Mouse (Mus musculus): Measurements from ENCODE around the gene Ran. TPM values are rescaled to one million over a fixed set of nuclear protein-coding genes. Genes with fewer than 3 reads are reported as not detected.

Gene Ran
- total RNA-seq, 1 experiment from 2014 or later = 96.8 TPM

DNA sequence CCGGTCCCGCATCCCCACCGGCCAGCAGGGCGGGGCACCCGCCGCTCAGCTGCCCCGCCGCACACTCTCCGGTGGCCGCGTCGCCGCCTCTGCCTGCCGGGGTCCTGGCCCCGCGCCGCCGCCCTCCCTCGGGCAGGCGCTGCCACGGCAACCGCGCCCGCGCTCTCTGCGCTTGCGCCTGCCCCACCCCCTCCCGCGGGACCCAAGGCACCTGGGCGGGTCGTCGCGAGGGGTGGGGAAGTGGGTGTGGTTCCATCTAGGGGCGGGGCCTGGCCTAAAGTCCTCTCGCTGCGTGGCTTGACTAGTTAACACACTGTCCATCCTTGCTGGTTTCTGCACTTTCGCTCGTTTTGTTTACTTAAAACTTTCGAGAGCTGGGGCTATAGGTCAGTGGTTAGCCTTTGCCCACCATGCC lies 11.4 kb upstream of the Ran start, which contains the start of gene Stx2:
Gene Stx2, minus strand, starts transcription at position 163 of the 415 bp plus-strand sequence.
- ATAC-seq (replicated peaks; ENCODE audit: insufficient number of reproducible peaks, low FRiP score, low TSS enrichment, poor library complexity, severe bottlenecking) = peak; percentile 72

GRCm38 (mm10) chr5:129009577-129009976 lies 10.3 kb upstream of the Ran start:
- no peak for ATAC-seq (replicated peaks; ENCODE audit: insufficient number of reproducible peaks, low FRiP score, low TSS enrichment, poor library complexity, severe bottlenecking)

DNA sequence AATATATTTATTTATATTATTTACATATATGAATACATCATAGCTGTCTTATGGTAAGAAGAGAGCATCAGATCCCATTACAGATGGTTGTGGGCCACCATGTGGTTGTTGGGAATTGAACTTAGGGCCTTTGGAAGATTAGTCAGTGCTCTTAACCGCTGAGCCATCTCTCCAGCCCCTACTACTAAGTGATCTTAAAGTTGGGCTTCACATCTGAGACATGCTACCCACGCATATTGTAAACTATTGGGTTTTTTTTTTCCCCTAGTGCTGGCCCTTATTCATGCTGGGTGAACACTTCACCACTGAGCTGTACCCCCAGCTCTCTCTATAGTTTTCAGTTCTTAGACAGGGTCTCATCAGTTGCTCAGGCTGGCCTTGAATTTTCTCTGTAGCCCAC lies 8.9 kb upstream of the Ran start:
- no peak for ATAC-seq (replicated peaks; ENCODE audit: insufficient number of reproducible peaks, low FRiP score, low TSS enrichment, poor library complexity, severe bottlenecking)

GRCm38 (mm10) chr5:129015020-129015419 lies 4.8 kb upstream of the Ran start:
- no peak for ATAC-seq (replicated peaks; ENCODE audit: insufficient number of reproducible peaks, low FRiP score, low TSS enrichment, poor library complexity, severe bottlenecking)

DNA sequence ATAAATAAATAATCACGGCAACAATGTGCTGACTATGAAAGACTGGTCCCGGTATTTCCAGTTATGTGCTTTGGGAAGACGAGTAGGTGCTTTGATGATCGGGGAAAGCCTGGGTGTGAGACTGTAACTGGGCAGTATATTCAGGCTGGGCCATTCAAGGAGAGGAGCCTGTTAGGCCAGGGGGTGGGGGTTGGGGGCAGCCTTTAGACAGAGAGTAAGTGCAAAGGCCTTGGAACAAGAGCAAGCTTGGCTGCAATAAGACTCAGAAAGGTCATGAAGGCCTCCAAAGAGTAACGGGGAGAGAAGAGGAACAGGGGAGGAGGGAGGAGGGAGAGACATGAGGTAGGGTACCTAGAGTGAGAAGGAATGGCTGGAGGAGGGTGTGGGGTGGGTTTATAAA lies 4.3 kb upstream of the Ran start:
- ATAC-seq (replicated peaks; ENCODE audit: insufficient number of reproducible peaks, low FRiP score, low TSS enrichment, poor library complexity, severe bottlenecking) = no peak

- ATAC-seq (replicated peaks; ENCODE audit: insufficient number of reproducible peaks, low FRiP score, low TSS enrichment, poor library complexity, severe bottlenecking) = no peak
Measured at GRCm38 (mm10) chr5:129016370-129016769, 3.5 kb upstream of the Ran start.

- no peak for ATAC-seq (replicated peaks; ENCODE audit: insufficient number of reproducible peaks, low FRiP score, low TSS enrichment, poor library complexity, severe bottlenecking)
Measured at GRCm38 (mm10) chr5:129018782-129019489, 933 bp upstream of the Ran start.

DNA sequence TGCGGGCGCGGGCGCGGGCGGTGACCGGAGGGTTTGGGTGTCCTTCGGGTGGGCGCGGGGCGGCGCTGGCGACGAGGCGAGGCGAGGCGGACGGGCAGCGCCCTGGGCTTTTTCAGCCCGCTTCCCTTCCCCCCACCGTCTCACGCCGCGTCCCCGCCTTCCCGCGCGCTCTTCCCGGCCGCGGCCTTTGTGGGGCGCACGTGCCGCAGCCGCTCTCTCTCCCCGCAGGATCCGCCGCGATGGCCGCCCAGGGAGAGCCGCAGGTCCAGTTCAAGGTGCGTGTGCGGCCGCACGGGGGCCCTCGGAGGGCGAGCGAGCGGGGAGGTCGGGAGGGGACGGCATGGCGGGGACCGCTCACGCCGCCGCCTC lies 415 bp downstream of the Ran start:
- peak; percentile 11; the same call in 1 of the 2 replicates for ATAC-seq (replicated peaks; ENCODE audit: insufficient number of reproducible peaks, low FRiP score, low TSS enrichment, poor library complexity, severe bottlenecking)

DNA sequence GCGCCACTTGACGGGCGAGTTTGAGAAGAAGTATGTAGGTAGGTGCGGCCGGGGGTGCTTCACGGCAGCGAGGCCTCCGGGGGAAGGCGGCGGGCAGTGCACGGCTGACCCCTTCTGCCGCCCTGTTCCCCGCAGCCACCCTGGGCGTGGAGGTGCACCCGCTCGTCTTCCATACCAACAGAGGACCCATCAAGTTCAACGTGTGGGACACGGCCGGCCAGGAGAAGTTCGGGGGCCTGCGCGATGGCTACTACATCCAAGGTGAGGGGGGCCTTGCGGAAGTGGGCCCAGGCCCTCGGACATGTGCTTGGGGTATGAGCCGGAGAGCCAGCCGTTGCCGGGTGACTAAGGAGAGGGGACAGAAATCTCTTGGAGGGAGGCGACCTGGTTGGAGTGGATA lies 862 bp downstream of the Ran start:
- no peak for ATAC-seq (replicated peaks; ENCODE audit: insufficient number of reproducible peaks, low FRiP score, low TSS enrichment, poor library complexity, severe bottlenecking)

DNA sequence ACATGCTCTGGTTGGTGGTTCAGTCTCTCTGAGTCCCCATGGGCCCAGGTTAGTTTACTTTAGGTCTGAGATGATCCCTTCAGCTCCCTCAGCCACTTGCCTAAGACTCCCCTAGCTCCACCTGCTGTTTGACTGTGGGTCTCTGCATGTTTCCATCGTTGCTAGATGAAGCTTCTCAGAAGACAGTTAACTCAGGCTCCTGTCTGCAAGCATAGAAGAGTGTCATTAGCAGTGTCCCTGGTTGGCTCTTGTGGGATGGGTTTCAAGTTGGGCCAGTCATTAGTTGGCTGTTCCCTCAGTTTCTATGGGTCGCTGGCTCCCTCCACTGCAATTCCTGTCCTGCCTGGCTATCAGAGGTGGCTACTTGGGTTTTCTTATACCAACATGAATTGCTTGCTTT lies 5.2 kb downstream of the Ran start:
- ATAC-seq (replicated peaks; ENCODE audit: insufficient number of reproducible peaks, low FRiP score, low TSS enrichment, poor library complexity, severe bottlenecking) = no peak

GRCm38 (mm10) chr5:129025725-129026124 lies 5.9 kb downstream of the Ran start:
- no peak for ATAC-seq (replicated peaks; ENCODE audit: insufficient number of reproducible peaks, low FRiP score, low TSS enrichment, poor library complexity, severe bottlenecking)

DNA sequence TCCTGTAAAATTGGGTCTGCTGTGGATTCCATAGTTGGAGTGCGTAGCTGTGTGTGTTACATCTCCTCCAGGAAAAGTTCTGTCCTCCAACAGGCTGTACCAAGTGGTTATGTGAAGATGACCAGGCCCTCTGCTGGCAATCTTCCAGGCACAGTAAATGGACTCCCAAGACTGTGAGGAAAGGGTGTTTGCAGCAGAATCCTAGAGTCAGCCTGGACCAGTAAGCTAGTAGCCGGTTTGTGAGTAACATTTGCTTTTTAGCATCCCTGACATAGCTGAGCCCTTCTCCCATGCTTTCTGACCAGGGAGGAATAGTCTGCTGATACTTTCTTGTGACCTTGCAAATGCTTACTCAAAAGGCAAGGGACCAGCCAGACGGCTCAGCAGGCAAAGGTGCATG lies 6.3 kb downstream of the Ran start:
- no peak for ATAC-seq (replicated peaks; ENCODE audit: insufficient number of reproducible peaks, low FRiP score, low TSS enrichment, poor library complexity, severe bottlenecking)

GRCm38 (mm10) chr5:129026637-129027036 lies 6.8 kb downstream of the Ran start:
- no peak for ATAC-seq (replicated peaks; ENCODE audit: insufficient number of reproducible peaks, low FRiP score, low TSS enrichment, poor library complexity, severe bottlenecking)

- no peak for ATAC-seq (replicated peaks; ENCODE audit: insufficient number of reproducible peaks, low FRiP score, low TSS enrichment, poor library complexity, severe bottlenecking)
Measured at GRCm38 (mm10) chr5:129029131-129029723, 9.4 kb downstream of the Ran start.

- no peak for ATAC-seq (replicated peaks; ENCODE audit: insufficient number of reproducible peaks, low FRiP score, low TSS enrichment, poor library complexity, severe bottlenecking)
Measured at GRCm38 (mm10) chr5:129036678-129037077, 16.8 kb downstream of the Ran start.

DNA sequence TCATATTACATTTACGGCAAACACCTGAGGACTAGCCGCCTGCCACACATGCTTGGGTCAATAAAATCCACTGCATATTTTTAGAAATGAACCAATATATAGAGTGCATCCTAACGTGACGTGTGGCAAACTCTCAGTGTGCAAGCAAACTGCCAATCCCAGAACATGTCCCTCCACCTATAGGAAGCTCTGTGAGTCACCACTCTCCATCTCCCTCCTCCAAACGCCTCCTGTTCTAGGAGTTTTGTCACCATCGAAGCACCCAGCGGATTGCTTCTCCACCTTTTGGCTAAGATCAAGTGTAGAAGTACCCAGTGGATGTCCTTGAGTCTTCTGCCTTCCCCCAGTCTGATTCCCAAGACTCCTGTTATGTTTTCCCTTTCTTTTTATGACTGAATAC lies 17.9 kb downstream of the Ran start:
- no peak for ATAC-seq (replicated peaks; ENCODE audit: insufficient number of reproducible peaks, low FRiP score, low TSS enrichment, poor library complexity, severe bottlenecking)

GRCm38 (mm10) chr5:129045641-129046580 lies 26.0 kb downstream of the Ran start:
- ATAC-seq (replicated peaks; ENCODE audit: insufficient number of reproducible peaks, low FRiP score, low TSS enrichment, poor library complexity, severe bottlenecking) = no peak

DNA sequence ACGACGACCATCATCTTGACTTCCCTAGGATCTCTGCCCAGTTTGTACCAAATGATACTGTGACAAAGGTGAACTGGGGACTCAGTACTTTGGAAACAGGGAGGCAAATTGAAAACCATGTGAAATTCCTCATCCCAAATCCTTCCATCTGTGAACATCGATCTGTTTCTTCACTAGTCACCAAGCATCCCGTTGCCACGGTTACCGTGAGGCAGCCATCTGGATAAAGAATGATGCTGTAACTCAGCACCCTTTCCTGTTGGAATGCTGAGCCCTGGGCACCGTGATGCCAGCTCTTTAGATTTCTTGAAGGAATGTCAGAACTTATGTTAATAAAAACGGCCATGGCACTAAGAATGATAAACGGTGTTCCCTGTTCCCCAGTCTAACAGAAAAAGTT lies 29.5 kb downstream of the Ran start:
- no peak for ATAC-seq (replicated peaks; ENCODE audit: insufficient number of reproducible peaks, low FRiP score, low TSS enrichment, poor library complexity, severe bottlenecking)

DNA sequence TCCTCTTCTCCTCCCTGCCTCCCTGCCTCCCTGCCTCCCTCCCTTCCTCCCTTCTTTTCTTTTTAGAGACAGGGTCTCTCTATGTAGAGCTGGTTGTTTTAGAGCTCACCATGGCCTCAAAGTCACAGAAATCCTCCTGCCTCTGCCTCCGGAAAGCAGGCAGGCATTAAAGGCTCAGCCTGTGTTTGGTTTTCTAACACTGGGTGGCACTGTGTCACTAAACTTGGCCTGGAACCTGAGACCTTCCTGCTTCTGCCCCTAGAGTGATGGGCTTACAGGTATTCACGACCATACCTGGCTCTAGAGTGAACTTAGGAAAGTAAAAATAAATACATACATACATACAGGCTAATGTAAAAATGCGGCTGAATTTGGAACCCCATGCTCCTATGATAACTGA lies 32.0 kb downstream of the Ran start:
- ATAC-seq (replicated peaks; ENCODE audit: insufficient number of reproducible peaks, low FRiP score, low TSS enrichment, poor library complexity, severe bottlenecking) = no peak
